Mouse (Mus musculus): ENCODE measurements around the gene Map3k6. TPM values are rescaled to one million over a fixed set of nuclear protein-coding genes. Genes with fewer than 3 reads are reported as not detected.

Map3k6 gene
- polyA plus RNA-seq, 1 experiment from 2014 or later, result 21.4 TPM

GRCm38 (mm10) chr4:133257798-133258408 lies 17.3 kb downstream of the Map3k6 start:
- no peak overlapping the region for H3K4me3 ChIP-seq
- ATAC-seq (ENCODE audit: insufficient number of reproducible peaks, low FRiP score, low TSS enrichment, low read depth), result no peak
- no peaks in the 10 kb centered on the region for H3K36me3 ChIP-seq
- H3K4me2 ChIP-seq, result no peak overlapping the region
- H3K27ac ChIP-seq, result no peak overlapping the region
- no peak overlapping the region for H3K9ac ChIP-seq
- peaks cover 29% of the 10 kb centered on the region for H3K27me3 ChIP-seq
- H3K9me3 ChIP-seq, result no peaks in the 10 kb centered on the region
- peaks cover 12% of the 10 kb centered on the region for H3K4me1 ChIP-seq
- WGBS, result 76% methylated on average over 12 of the region's 12 CpGs

- H3K36me3 ChIP-seq, result peaks cover 26% of the 10 kb centered on the region
- H3K27ac ChIP-seq, result peak overlapping the region; percentile 75
- peaks cover 9% of the 10 kb centered on the region for H3K27me3 ChIP-seq
- H3K4me3 ChIP-seq, result peak overlapping the region; percentile 27
- no peak for ATAC-seq (ENCODE audit: insufficient number of reproducible peaks, low FRiP score, low TSS enrichment, low read depth)
- H3K9me3 ChIP-seq, result no peaks in the 10 kb centered on the region
- 38% methylated on average over 10 of the region's 10 CpGs for WGBS
- no peak overlapping the region for H3K9ac ChIP-seq
- H3K4me2 ChIP-seq, result peak overlapping the region; percentile 22
- peaks cover 9% of the 10 kb centered on the region for H3K4me1 ChIP-seq
Measured at GRCm38 (mm10) chr4:133261641-133262374, 21.2 kb downstream of the Map3k6 start.

- H3K27ac ChIP-seq, result peak overlapping the region; percentile 75
- no peak overlapping the region for H3K9ac ChIP-seq
- H3K4me2 ChIP-seq, result peak overlapping the region; percentile 10
- ATAC-seq (ENCODE audit: insufficient number of reproducible peaks, low FRiP score, low TSS enrichment, low read depth), result no peak
- H3K27me3 ChIP-seq, result 0 out of 2 replicates have a peak, but pooled peaks cover 3% of the 10 kb centered on the region
- peaks cover 6% of the 10 kb centered on the region; the same call in 1 of the 2 replicates for H3K4me1 ChIP-seq
- WGBS, result 54% methylated on average over 7 of the region's 7 CpGs
- H3K36me3 ChIP-seq, result peaks cover 32% of the 10 kb centered on the region
- no peaks in the 10 kb centered on the region for H3K9me3 ChIP-seq
- H3K4me3 ChIP-seq, result peak overlapping the region; percentile 27
Measured at GRCm38 (mm10) chr4:133262375-133262765, 21.8 kb downstream of the Map3k6 start.

GRCm38 (mm10) chr4:133262882-133263281 lies 22.3 kb downstream of the Map3k6 start, which contains the start of gene Sytl1:
Gene Sytl1 (minus strand): TSS chr4:133263113.
- H3K9me3 ChIP-seq, result no peaks in the 10 kb centered on the region
- peak within 1 kb of the TSS; percentile 22 for H3K4me2 ChIP-seq
- H3K27me3 ChIP-seq, result no peaks in the 10 kb centered on the region
- peaks cover 37% of the 10 kb centered on the region for H3K36me3 ChIP-seq
- WGBS, result 32% methylated on average over 7 of the region's 7 CpGs
- ATAC-seq (ENCODE audit: insufficient number of reproducible peaks, low FRiP score, low TSS enrichment, low read depth), result no peak
- peak within 1 kb of the TSS; percentile 27 for H3K4me3 ChIP-seq
- no peak within 1 kb of the TSS for H3K9ac ChIP-seq
- H3K4me1 ChIP-seq, result peaks cover 6% of the 10 kb centered on the region; the same call in 1 of the 2 replicates
- peak within 1 kb of the TSS; percentile 75 for H3K27ac ChIP-seq

- Histone ChIP-seq H3K4me2 (no peak overlapping the region), H3K9ac (no peak overlapping the region), H3K9me3 (no peaks in the 10 kb centered on the region), H3K4me3 (no peak overlapping the region), H3K4me1 (peaks cover 6% of the 10 kb centered on the region; the same call in 1 of the 2 replicates), H3K36me3 (peaks cover 46% of the 10 kb centered on the region), H3K27ac (no peak overlapping the region), H3K27me3 (no peaks in the 10 kb centered on the region)
- ATAC-seq (ENCODE audit: insufficient number of reproducible peaks, low FRiP score, low TSS enrichment, low read depth), result no peak
- 87% methylated on average over 5 of the region's 5 CpGs for WGBS
Measured at GRCm38 (mm10) chr4:133263756-133264155, 23.1 kb downstream of the Map3k6 start.

GRCm38 (mm10) chr4:133264559-133264958 lies 23.9 kb downstream of the Map3k6 start:
- Histone ChIP-seq H3K27me3 (no peaks in the 10 kb centered on the region), H3K4me3 (no peak overlapping the region), H3K4me2 (no peak overlapping the region), H3K4me1 (peaks cover 6% of the 10 kb centered on the region; the same call in 1 of the 2 replicates), H3K9ac (no peak overlapping the region), H3K27ac (no peak overlapping the region), H3K36me3 (peaks cover 54% of the 10 kb centered on the region), H3K9me3 (no peaks in the 10 kb centered on the region)
- 92% methylated on average over 2 of the region's 2 CpGs for WGBS
- no peak for ATAC-seq (ENCODE audit: insufficient number of reproducible peaks, low FRiP score, low TSS enrichment, low read depth)

GRCm38 (mm10) chr4:133265297-133265696 lies 24.7 kb downstream of the Map3k6 start:
- Histone ChIP-seq H3K36me3 (peaks cover 61% of the 10 kb centered on the region), H3K9ac (no peak overlapping the region), H3K4me2 (no peak overlapping the region), H3K4me3 (no peak overlapping the region), H3K27me3 (no peaks in the 10 kb centered on the region), H3K27ac (no peak overlapping the region), H3K4me1 (peaks cover 6% of the 10 kb centered on the region; the same call in 1 of the 2 replicates), H3K9me3 (no peaks in the 10 kb centered on the region)
- 95% methylated on average over 3 of the region's 3 CpGs for WGBS
- no peak for ATAC-seq (ENCODE audit: insufficient number of reproducible peaks, low FRiP score, low TSS enrichment, low read depth)

- no peak overlapping the region for H3K27ac ChIP-seq
- H3K27me3 ChIP-seq, result no peaks in the 10 kb centered on the region
- ATAC-seq (ENCODE audit: insufficient number of reproducible peaks, low FRiP score, low TSS enrichment, low read depth), result no peak
- peaks cover 66% of the 10 kb centered on the region for H3K36me3 ChIP-seq
- H3K4me1 ChIP-seq, result peaks cover 6% of the 10 kb centered on the region; the same call in 1 of the 2 replicates
- no peaks in the 10 kb centered on the region for H3K9me3 ChIP-seq
- no peak overlapping the region for H3K4me3 ChIP-seq
- H3K9ac ChIP-seq, result no peak overlapping the region
- no peak overlapping the region for H3K4me2 ChIP-seq
- 90% methylated on average over 4 of the region's 4 CpGs for WGBS
Measured at GRCm38 (mm10) chr4:133265759-133266158, 25.1 kb downstream of the Map3k6 start.

- Histone ChIP-seq H3K4me1 (peaks cover 6% of the 10 kb centered on the region; the same call in 1 of the 2 replicates), H3K4me2 (no peak overlapping the region), H3K4me3 (no peak overlapping the region), H3K27ac (no peak overlapping the region), H3K9ac (no peak overlapping the region), H3K9me3 (no peaks in the 10 kb centered on the region), H3K27me3 (no peaks in the 10 kb centered on the region), H3K36me3 (peaks cover 69% of the 10 kb centered on the region)
- ATAC-seq (ENCODE audit: insufficient number of reproducible peaks, low FRiP score, low TSS enrichment, low read depth), result no peak
- 93% methylated on average over 12 of the region's 12 CpGs for WGBS
Measured at GRCm38 (mm10) chr4:133266248-133266880, 25.7 kb downstream of the Map3k6 start.

GRCm38 (mm10) chr4:133268931-133269330 lies 28.3 kb downstream of the Map3k6 start:
- ATAC-seq (ENCODE audit: insufficient number of reproducible peaks, low FRiP score, low TSS enrichment, low read depth), result no peak
- no peak overlapping the region for H3K4me2 ChIP-seq
- H3K27ac ChIP-seq, result no peak overlapping the region
- H3K4me1 ChIP-seq, result no peaks in the 10 kb centered on the region
- peaks cover 72% of the 10 kb centered on the region for H3K36me3 ChIP-seq
- no peaks in the 10 kb centered on the region for H3K9me3 ChIP-seq
- no peak overlapping the region for H3K4me3 ChIP-seq
- WGBS, result 87% methylated on average over 3 of the region's 3 CpGs
- no peak overlapping the region for H3K9ac ChIP-seq
- no peaks in the 10 kb centered on the region for H3K27me3 ChIP-seq

GRCm38 (mm10) chr4:133269596-133269995 lies 29.0 kb downstream of the Map3k6 start:
- H3K9me3 ChIP-seq, result no peaks in the 10 kb centered on the region
- no peak overlapping the region for H3K4me3 ChIP-seq
- H3K36me3 ChIP-seq, result peaks cover 68% of the 10 kb centered on the region
- no peak for ATAC-seq (ENCODE audit: insufficient number of reproducible peaks, low FRiP score, low TSS enrichment, low read depth)
- 82% methylated on average over 3 of the region's 3 CpGs for WGBS
- H3K27ac ChIP-seq, result no peak overlapping the region
- H3K27me3 ChIP-seq, result no peaks in the 10 kb centered on the region
- H3K9ac ChIP-seq, result no peak overlapping the region
- no peak overlapping the region for H3K4me2 ChIP-seq
- H3K4me1 ChIP-seq, result no peaks in the 10 kb centered on the region

- Histone ChIP-seq H3K4me1 (peaks cover 6% of the 10 kb centered on the region), H3K9me3 (no peaks in the 10 kb centered on the region), H3K4me2 (no peak overlapping the region), H3K27ac (no peak overlapping the region), H3K4me3 (no peak overlapping the region), H3K9ac (no peak overlapping the region), H3K27me3 (no peaks in the 10 kb centered on the region), H3K36me3 (peaks cover 55% of the 10 kb centered on the region)
- 92% methylated on average over 9 of the region's 9 CpGs for WGBS
- no peak for ATAC-seq (ENCODE audit: insufficient number of reproducible peaks, low FRiP score, low TSS enrichment, low read depth)
Measured at GRCm38 (mm10) chr4:133270929-133271328, 30.3 kb downstream of the Map3k6 start.

All from limb, embryonic 15.5 days (tissue).